Mouse (Mus musculus): ENCODE data around the gene D6Wsu163e. TPM values are rescaled to one million over a fixed set of nuclear protein-coding genes. Genes with fewer than 3 reads are reported as not detected.

D6Wsu163e gene
- total and polyA plus RNA-seq, 3 experiments = 18.7 to 42.0 (median 31.1) TPM

- Histone ChIP-seq H3K4me3 (replicated peaks in 1 of 3; ENCODE audit: low read depth in 2 of 3, low read length in 2 of 3, poor library complexity in 1 of 3) (no peak overlapping the region), H3K27me3 (replicated peaks) (peaks cover 39% of the 10 kb centered on the region), H3K36me3 (replicated peaks in 1 of 2; ENCODE audit: control insufficient read depth in 1 of 2, insufficient read depth in 1 of 2, low read length in 1 of 2) (no peaks in the 10 kb centered on the region), H3K9ac (ENCODE audit: insufficient read depth, low read depth) (no peak overlapping the region), H3K4me2 (ENCODE audit: insufficient read depth, low read depth, poor library complexity, severe bottlenecking) (no peak overlapping the region), H3K4me1 (ENCODE audit: control insufficient read depth in 1 of 2, insufficient read depth in 2 of 2) (no peaks in the 10 kb centered on the region), H3K79me2 (replicated peaks; ENCODE audit: control insufficient read depth, extremely low read depth, insufficient read depth, poor library complexity, severe bottlenecking) (no peaks in the 10 kb centered on the region), H3K27ac (ENCODE audit: insufficient read depth, low read depth) (no peak overlapping the region), H3K9me3 (replicated peaks; ENCODE audit: low read length) (no peaks in the 10 kb centered on the region)
- no peak for DNase-seq (ENCODE audit: extremely low read depth)
- dilution Hi-C loops (cut with MboI; ENCODE audit: extremely low pct_ligation_motif_present, extremely low pct_unique_long_range_greater_than_20kb, low sequenced_read_pairs) (no loop called here), in situ Hi-C loops (cut with MboI; ENCODE audit: low pct_ligation_motif_present, low pct_unique_long_range_greater_than_20kb, low sequenced_read_pairs) (no loop called here)
- TF ChIP-seq TBP (conservative IDR thresholded peaks at IDR 0.05; ENCODE audit: low read depth, low read length) = no peak
- no peak for TF ChIP-seq CHD2 (IDR thresholded peaks at IDR 0.05; ENCODE audit: low read length)
- TF ChIP-seq MAZ (IDR thresholded peaks at IDR 0.05; ENCODE audit: low read depth, low read length) = no peak
Measured at GRCm38 (mm10) chr6:127019254-127019653, 79.5 kb downstream of the D6Wsu163e start.

GRCm38 (mm10) chr6:127020431-127020830 is 80.7 kb downstream of the D6Wsu163e start:
- TF ChIP-seq USF1 (IDR thresholded peaks at IDR 0.05; ENCODE audit: low read depth, low read length) (no peak), CHD1 (IDR thresholded peaks at IDR 0.05; ENCODE audit: low read depth, low read length) (no peak), CHD2 (IDR thresholded peaks at IDR 0.05; ENCODE audit: low read length) (no peak), ELF1 (IDR thresholded peaks at IDR 0.05; ENCODE audit: low read depth, low read length) (no peak), JUN (IDR thresholded peaks at IDR 0.05; ENCODE audit: insufficient read depth, low read depth, low read length) (no peak), HCFC1 (IDR thresholded peaks at IDR 0.05; ENCODE audit: low read depth, low read length) (no peak), MXI1 (IDR thresholded peaks at IDR 0.05; ENCODE audit: low read depth, low read length) (no peak), KAT2A (IDR thresholded peaks at IDR 0.05; ENCODE audit: insufficient replicate concordance, low read length) (no peak), PAX5 (IDR thresholded peaks at IDR 0.05; ENCODE audit: low read length) (no peak), MAFK (IDR thresholded peaks at IDR 0.05; ENCODE audit: insufficient replicate concordance, low read length) (no peak)
- H3K79me2 ChIP-seq (replicated peaks; ENCODE audit: control insufficient read depth, extremely low read depth, insufficient read depth, poor library complexity, severe bottlenecking) = no peaks in the 10 kb centered on the region
- H3K36me3 ChIP-seq (replicated peaks in 1 of 2; ENCODE audit: control insufficient read depth in 1 of 2, insufficient read depth in 1 of 2, low read length in 1 of 2) = no peaks in the 10 kb centered on the region
- H3K4me1 ChIP-seq (ENCODE audit: control insufficient read depth in 1 of 2, insufficient read depth in 2 of 2) = no peaks in the 10 kb centered on the region
- in situ Hi-C loops (cut with MboI; ENCODE audit: low pct_ligation_motif_present, low pct_unique_long_range_greater_than_20kb, low sequenced_read_pairs) = no loop called here
- DNase-seq (ENCODE audit: extremely low read depth) = no peak
- peaks cover 43% of the 10 kb centered on the region for H3K27me3 ChIP-seq (replicated peaks)
- no peak overlapping the region for H3K4me2 ChIP-seq (ENCODE audit: insufficient read depth, low read depth, poor library complexity, severe bottlenecking)
- no peaks in the 10 kb centered on the region for H3K9me3 ChIP-seq (replicated peaks; ENCODE audit: low read length)
- H3K27ac ChIP-seq (ENCODE audit: insufficient read depth, low read depth) = no peak overlapping the region
- dilution Hi-C loops (cut with MboI; ENCODE audit: extremely low pct_ligation_motif_present, extremely low pct_unique_long_range_greater_than_20kb, low sequenced_read_pairs) = no loop called here
- no peak overlapping the region for H3K4me3 ChIP-seq (replicated peaks in 1 of 3; ENCODE audit: low read depth in 2 of 3, low read length in 2 of 3, poor library complexity in 1 of 3)
- no peak overlapping the region for H3K9ac ChIP-seq (ENCODE audit: insufficient read depth, low read depth)

GRCm38 (mm10) chr6:127024836-127025235 is 85.1 kb downstream of the D6Wsu163e start:
- no peak for TF ChIP-seq RCOR1 (conservative IDR thresholded peaks at IDR 0.05; ENCODE audit: low read depth, low read length)
- TF ChIP-seq TBP (conservative IDR thresholded peaks at IDR 0.05; ENCODE audit: low read depth, low read length) = no peak
- TF ChIP-seq ZNF384 (IDR thresholded peaks at IDR 0.05; ENCODE audit: low read depth, low read length) = no peak
- TF ChIP-seq GABPA (IDR thresholded peaks at IDR 0.05; ENCODE audit: insufficient replicate concordance, low read depth, low read length) = no peak
- TF ChIP-seq USF2 (conservative IDR thresholded peaks at IDR 0.05; ENCODE audit: low read depth, low read length) = no peak
- no peak for TF ChIP-seq KAT2A (IDR thresholded peaks at IDR 0.05; ENCODE audit: insufficient replicate concordance, low read length)
- TF ChIP-seq POLR2A (IDR thresholded peaks at IDR 0.05; ENCODE audit: low read depth, low read length) = no peak
- TF ChIP-seq ELF1 (IDR thresholded peaks at IDR 0.05; ENCODE audit: low read depth, low read length) = no peak
- TF ChIP-seq JUN (IDR thresholded peaks at IDR 0.05; ENCODE audit: insufficient read depth, low read depth, low read length) = no peak
- TF ChIP-seq ZKSCAN1 (IDR thresholded peaks at IDR 0.05; ENCODE audit: borderline replicate concordance, low read depth, low read length) = no peak
- TF ChIP-seq MXI1 (IDR thresholded peaks at IDR 0.05; ENCODE audit: low read depth, low read length) = no peak
- no peak for TF ChIP-seq ETS1 (conservative IDR thresholded peaks at IDR 0.05; ENCODE audit: low read depth, low read length)
- no peak overlapping the region for H3K27ac ChIP-seq (ENCODE audit: insufficient read depth, low read depth)
- dilution Hi-C loops (cut with MboI; ENCODE audit: extremely low pct_ligation_motif_present, extremely low pct_unique_long_range_greater_than_20kb, low sequenced_read_pairs) = no loop called here

More at GRCm38 (mm10) chr6:127024836-127025235, 85.1 kb downstream of the D6Wsu163e start:
- H3K79me2 ChIP-seq (replicated peaks; ENCODE audit: control insufficient read depth, extremely low read depth, insufficient read depth, poor library complexity, severe bottlenecking) = no peaks in the 10 kb centered on the region
- in situ Hi-C loops (cut with MboI; ENCODE audit: low pct_ligation_motif_present, low pct_unique_long_range_greater_than_20kb, low sequenced_read_pairs) = no loop called here
- H3K4me1 ChIP-seq (ENCODE audit: control insufficient read depth in 1 of 2, insufficient read depth in 2 of 2) = no peaks in the 10 kb centered on the region
- DNase-seq (ENCODE audit: extremely low read depth) = no peak
- no peaks in the 10 kb centered on the region for H3K36me3 ChIP-seq (replicated peaks in 1 of 2; ENCODE audit: control insufficient read depth in 1 of 2, insufficient read depth in 1 of 2, low read length in 1 of 2)
- no peak overlapping the region for H3K4me2 ChIP-seq (ENCODE audit: insufficient read depth, low read depth, poor library complexity, severe bottlenecking)
- no peaks in the 10 kb centered on the region for H3K9me3 ChIP-seq (replicated peaks; ENCODE audit: low read length)
- H3K27me3 ChIP-seq (replicated peaks) = peaks cover 47% of the 10 kb centered on the region
- H3K4me3 ChIP-seq (replicated peaks in 1 of 3; ENCODE audit: low read depth in 2 of 3, low read length in 2 of 3, poor library complexity in 1 of 3) = no peak overlapping the region
- no peak overlapping the region for H3K9ac ChIP-seq (ENCODE audit: insufficient read depth, low read depth)
